Mouse (Mus musculus): Measurements from ENCODE around the gene Ulbp1. TPM values are rescaled to one million over a fixed set of nuclear protein-coding genes. Genes with fewer than 3 reads are reported as not detected.
"Not testable (repeated sequence)": the region's sequence is repeated elsewhere in the genome, so short reads cannot be mapped to it uniquely, and the experiment has no call there.

Gene Ulbp1
- polyA plus RNA-seq (2014; fragmentation: Nextera tagmentation; extraction: Ambion mirVana), result 7.9 and 9.0 TPM in 2 replicates

- Histone ChIP-seq H3K27me3 (ENCODE audit: control insufficient read depth, insufficient read depth, low read length) (no peaks in the 10 kb centered on the region), H3K9ac (ENCODE audit: low read length) (peak within 1 kb of the TSS; percentile 27), H3K27ac (replicated peaks in 1 of 2; ENCODE audit: control insufficient read depth in 1 of 2, insufficient read depth in 1 of 2, low read depth in 2 of 2, low read length in 2 of 2) (peak within 1 kb of the TSS; percentile 12 to 62; a peak in 2 of 4 replicates), H3K4me1 (ENCODE audit: control insufficient read depth in 2 of 2, insufficient read depth in 2 of 2, low read length in 2 of 2) (peaks cover 0 to 5% of the 10 kb centered on the region in 2 experiments; a peak in 2 of 4 replicates), H3K9me3 (ENCODE audit: control insufficient read depth, low read length) (no peaks in the 10 kb centered on the region), H3K4me3 (ENCODE audit: control insufficient read depth in 1 of 2, insufficient read depth in 1 of 2, low read depth in 1 of 2, low read length in 2 of 2) (peak within 1 kb of the TSS; percentile 32 to 47), H3K4me2 (ENCODE audit: low read length) (peak within 1 kb of the TSS; percentile 59), H3K36me3 (ENCODE audit: control insufficient read depth, insufficient read depth, low read length) (no peaks in the 10 kb centered on the region)
- ATAC-seq (ENCODE audit: insufficient number of reproducible peaks, insufficient read depth, low FRiP score, low read depth), result peak; percentile 87
- 32% methylated on average over 13 of the region's 13 CpGs for WGBS
Observed at GRCm38 (mm10) chr10:7473197-7473889, at the start of gene Ulbp1. Ulbp1 (minus strand) TSS chr10:7473638.

- ATAC-seq (ENCODE audit: insufficient number of reproducible peaks, insufficient read depth, low FRiP score, low read depth), result not testable (repeated sequence)
- 20% methylated on average over 1 of the region's 1 CpGs for WGBS
Observed at GRCm38 (mm10) chr10:7498180-7498579, 24.7 kb upstream of the Ulbp1 start.

GRCm38 (mm10) chr10:7492384-7492783 lies 18.9 kb upstream of the Ulbp1 start:
- peak overlapping the region; percentile 19 to 23 for H3K4me3 ChIP-seq (ENCODE audit: control insufficient read depth in 1 of 2, insufficient read depth in 1 of 2, low read depth in 1 of 2, low read length in 2 of 2)
- H3K4me1 ChIP-seq (ENCODE audit: control insufficient read depth in 2 of 2, insufficient read depth in 2 of 2, low read length in 2 of 2), result not testable (repeated sequence)
- peak overlapping the region; percentile 55 for H3K4me2 ChIP-seq (ENCODE audit: low read length)

More at GRCm38 (mm10) chr10:7498180-7498579, 24.7 kb upstream of the Ulbp1 start:
- not testable (repeated sequence) for H3K4me1 ChIP-seq (ENCODE audit: control insufficient read depth in 2 of 2, insufficient read depth in 2 of 2, low read length in 2 of 2); H3K9ac ChIP-seq (ENCODE audit: low read length); H3K4me2 ChIP-seq (ENCODE audit: low read length); H3K27me3 ChIP-seq (ENCODE audit: control insufficient read depth, insufficient read depth, low read length); H3K36me3 ChIP-seq (ENCODE audit: control insufficient read depth, insufficient read depth, low read length); H3K9me3 ChIP-seq (ENCODE audit: control insufficient read depth, low read length); H3K4me3 ChIP-seq (ENCODE audit: control insufficient read depth in 1 of 2, insufficient read depth in 1 of 2, low read depth in 1 of 2, low read length in 2 of 2); H3K27ac ChIP-seq (replicated peaks in 1 of 2; ENCODE audit: control insufficient read depth in 1 of 2, insufficient read depth in 1 of 2, low read depth in 2 of 2, low read length in 2 of 2)

GRCm38 (mm10) chr10:7483650-7484049 lies 10.2 kb upstream of the Ulbp1 start:
- Histone ChIP-seq H3K4me2 (ENCODE audit: low read length) (no peak overlapping the region), H3K27me3 (ENCODE audit: control insufficient read depth, insufficient read depth, low read length) (no peaks in the 10 kb centered on the region), H3K9me3 (ENCODE audit: control insufficient read depth, low read length) (no peaks in the 10 kb centered on the region), H3K4me3 (ENCODE audit: control insufficient read depth in 1 of 2, insufficient read depth in 1 of 2, low read depth in 1 of 2, low read length in 2 of 2) (no peak overlapping the region), H3K9ac (ENCODE audit: low read length) (no peak overlapping the region), H3K27ac (replicated peaks in 1 of 2; ENCODE audit: control insufficient read depth in 1 of 2, insufficient read depth in 1 of 2, low read depth in 2 of 2, low read length in 2 of 2) (no peak overlapping the region), H3K36me3 (ENCODE audit: control insufficient read depth, insufficient read depth, low read length) (no peaks in the 10 kb centered on the region), H3K4me1 (ENCODE audit: control insufficient read depth in 2 of 2, insufficient read depth in 2 of 2, low read length in 2 of 2) (no peaks in the 10 kb centered on the region)
- ATAC-seq (ENCODE audit: insufficient number of reproducible peaks, insufficient read depth, low FRiP score, low read depth), result no peak
- WGBS, result 48% methylated on average over 4 of the region's 4 CpGs

More at GRCm38 (mm10) chr10:7492384-7492783, 18.9 kb upstream of the Ulbp1 start:
- WGBS, result 7% methylated on average over 10 of the region's 10 CpGs
- not testable (repeated sequence) for H3K9me3 ChIP-seq (ENCODE audit: control insufficient read depth, low read length); H3K36me3 ChIP-seq (ENCODE audit: control insufficient read depth, insufficient read depth, low read length); H3K27ac ChIP-seq (replicated peaks in 1 of 2; ENCODE audit: control insufficient read depth in 1 of 2, insufficient read depth in 1 of 2, low read depth in 2 of 2, low read length in 2 of 2); ATAC-seq (ENCODE audit: insufficient number of reproducible peaks, insufficient read depth, low FRiP score, low read depth); H3K27me3 ChIP-seq (ENCODE audit: control insufficient read depth, insufficient read depth, low read length)
- H3K9ac ChIP-seq (ENCODE audit: low read length), result peak overlapping the region; percentile 25; the same call in 1 of the 2 replicates

GRCm38 (mm10) chr10:7474225-7474624 lies 787 bp upstream of the Ulbp1 start:
- ATAC-seq (ENCODE audit: insufficient number of reproducible peaks, insufficient read depth, low FRiP score, low read depth); H3K4me2 ChIP-seq (ENCODE audit: low read length); H3K36me3 ChIP-seq (ENCODE audit: control insufficient read depth, insufficient read depth, low read length); H3K4me3 ChIP-seq (ENCODE audit: control insufficient read depth in 1 of 2, insufficient read depth in 1 of 2, low read depth in 1 of 2, low read length in 2 of 2); H3K9ac ChIP-seq (ENCODE audit: low read length); H3K27ac ChIP-seq (replicated peaks in 1 of 2; ENCODE audit: control insufficient read depth in 1 of 2, insufficient read depth in 1 of 2, low read depth in 2 of 2, low read length in 2 of 2); H3K4me1 ChIP-seq (ENCODE audit: control insufficient read depth in 2 of 2, insufficient read depth in 2 of 2, low read length in 2 of 2); H3K27me3 ChIP-seq (ENCODE audit: control insufficient read depth, insufficient read depth, low read length); H3K9me3 ChIP-seq (ENCODE audit: control insufficient read depth, low read length): not testable (repeated sequence)
- WGBS, result 81% methylated on average over 7 of the region's 13 CpGs

- H3K4me2 ChIP-seq (ENCODE audit: low read length), result peak overlapping the region; percentile 44
- peak overlapping the region; percentile 38; the same call in 1 of the 2 replicates for H3K9ac ChIP-seq (ENCODE audit: low read length)
- H3K27me3 ChIP-seq (ENCODE audit: control insufficient read depth, insufficient read depth, low read length), result no peaks in the 10 kb centered on the region
- H3K4me1 ChIP-seq (ENCODE audit: control insufficient read depth in 2 of 2, insufficient read depth in 2 of 2, low read length in 2 of 2), result peaks cover 0 to 5% of the 10 kb centered on the region in 2 experiments; a peak in 2 of 4 replicates
- H3K36me3 ChIP-seq (ENCODE audit: control insufficient read depth, insufficient read depth, low read length), result no peaks in the 10 kb centered on the region
- 54% methylated on average over 3 of the region's 3 CpGs for WGBS
- no peaks in the 10 kb centered on the region for H3K9me3 ChIP-seq (ENCODE audit: control insufficient read depth, low read length)
- H3K4me3 ChIP-seq (ENCODE audit: control insufficient read depth in 1 of 2, insufficient read depth in 1 of 2, low read depth in 1 of 2, low read length in 2 of 2), result peak overlapping the region; percentile 5 to 13; a peak in 3 of 4 replicates
- no peak for ATAC-seq (ENCODE audit: insufficient number of reproducible peaks, insufficient read depth, low FRiP score, low read depth)
- H3K27ac ChIP-seq (replicated peaks in 1 of 2; ENCODE audit: control insufficient read depth in 1 of 2, insufficient read depth in 1 of 2, low read depth in 2 of 2, low read length in 2 of 2), result no peak overlapping the region
Observed at GRCm38 (mm10) chr10:7471664-7472063, 1.8 kb downstream of the Ulbp1 start.

GRCm38 (mm10) chr10:7470457-7470856 lies 3.0 kb downstream of the Ulbp1 start:
- H3K27me3 ChIP-seq (ENCODE audit: control insufficient read depth, insufficient read depth, low read length), result no peaks in the 10 kb centered on the region
- H3K9ac ChIP-seq (ENCODE audit: low read length), result peak overlapping the region; percentile 54
- H3K27ac ChIP-seq (replicated peaks in 1 of 2; ENCODE audit: control insufficient read depth in 1 of 2, insufficient read depth in 1 of 2, low read depth in 2 of 2, low read length in 2 of 2), result no peak overlapping the region
- H3K4me2 ChIP-seq (ENCODE audit: low read length), result peak overlapping the region; percentile 63
- H3K36me3 ChIP-seq (ENCODE audit: control insufficient read depth, insufficient read depth, low read length), result no peaks in the 10 kb centered on the region
- H3K4me1 ChIP-seq (ENCODE audit: control insufficient read depth in 2 of 2, insufficient read depth in 2 of 2, low read length in 2 of 2), result peaks cover 0 to 5% of the 10 kb centered on the region in 2 experiments; a peak in 2 of 4 replicates
- peak overlapping the region; percentile 14 to 36 for H3K4me3 ChIP-seq (ENCODE audit: control insufficient read depth in 1 of 2, insufficient read depth in 1 of 2, low read depth in 1 of 2, low read length in 2 of 2)
- no peaks in the 10 kb centered on the region for H3K9me3 ChIP-seq (ENCODE audit: control insufficient read depth, low read length)
- WGBS, result 5% methylated on average over 7 of the region's 7 CpGs
- no peak for ATAC-seq (ENCODE audit: insufficient number of reproducible peaks, insufficient read depth, low FRiP score, low read depth)
